Mouse (Mus musculus) kidney, embryonic 16.5 days (tissue): ENCODE data around the gene Egf. TPM values are rescaled to one million over a fixed set of nuclear protein-coding genes. Genes with fewer than 3 reads are reported as not detected.
A peak's percentile ranks its signal among the peaks of the same experiment; 100 is the strongest.

Experiments used
- ATAC-seq: fragments of 200-750 bp; cut with Nextera tagmentation; 2 replicates; pipeline ENCODE4 v1.8.0; 2017; ENCODE audit warnings: moderate TSS enrichment; ENCODE audit not compliant: low FRiP score, low TSS enrichment
- H3K27ac ChIP-seq: fragments of 300-500 bp; sonication (generic); 2 replicates; pipeline ENCODE4 v1.5.1; 2014; ENCODE audit warnings: low read length
- H3K27me3 ChIP-seq: fragments of 300-500 bp; sonication (generic); 2 replicates; pipeline ENCODE4 v1.6.1; 2014; ENCODE audit warnings: low read length, control low read depth, mixed read lengths; ENCODE audit not compliant: insufficient read depth
- H3K36me3 ChIP-seq: fragments of 300-500 bp; sonication (generic); 2 replicates; pipeline ENCODE4 v1.6.1; 2014; ENCODE audit warnings: low read length, control low read depth, mixed read lengths; ENCODE audit not compliant: insufficient read depth
- H3K4me1 ChIP-seq: fragments of 300-500 bp; sonication (generic); 2 replicates; pipeline ENCODE4 v1.6.1; 2014; ENCODE audit warnings: low read length, control low read depth, mixed read lengths; ENCODE audit not compliant: insufficient read depth
- H3K4me2 ChIP-seq: fragments of 300-500 bp; sonication (generic); replicated peaks from 2 replicates; pipeline ENCODE4 v1.6.1; 2014; ENCODE audit warnings: low read depth, low read length
- H3K4me3 ChIP-seq: fragments of 300-500 bp; sonication (generic); 2 replicates; pipeline ENCODE4 v1.5.1; 2014; ENCODE audit warnings: mild to moderate bottlenecking, low read length
- H3K9ac ChIP-seq: fragments of 300-500 bp; sonication (generic); replicated peaks from 2 replicates; pipeline ENCODE4 v1.6.1; 2014; ENCODE audit warnings: low read length
- H3K9me3 ChIP-seq: fragments of 300-500 bp; sonication (generic); 2 replicates; pipeline ENCODE4 v1.6.1; 2016; ENCODE audit warnings: low read length, control low read depth
- WGBS: fragments of 180-500 bp; shearing (Covaris S2); extraction: QIAGEN DNeasy Blood & Tissue Kit; methylation state at CpG from one replicate; pipeline ENCODE4 v1.1.7; 2014; 5-methylcytosine and 5-hydroxymethylcytosine counted together
- polyA plus RNA-seq: library from polyadenylated mRNA; unstranded; fragments of >200 nt; fragmentation: Nextera tagmentation; extraction: Ambion mirVana; gene quantifications from 2 replicates; pipeline ENCODE4 v1.2.1, GENCODE M21; 2015

The Egf gene
- polyA plus RNA-seq, 1 experiment from 2014 or later, result 2.4 TPM

- H3K4me3 ChIP-seq, result no peak overlapping the region
- no peaks in the 10 kb centered on the region for H3K4me1 ChIP-seq
- no peaks in the 10 kb centered on the region for H3K9me3 ChIP-seq
- H3K9ac ChIP-seq, result no peak overlapping the region
- WGBS, result 72% methylated on average over 16 of the region's 16 CpGs
- no peak overlapping the region for H3K4me2 ChIP-seq
- no peak for ATAC-seq
- H3K27me3 ChIP-seq, result no peaks in the 10 kb centered on the region
- H3K27ac ChIP-seq, result no peak overlapping the region
- no peaks in the 10 kb centered on the region for H3K36me3 ChIP-seq
Observed at GRCm38 (mm10) chr3:129692816-129693215, 62.3 kb downstream of the Egf start.

GRCm38 (mm10) chr3:129687429-129687828, 67.7 kb downstream of the Egf start:
- no peak for ATAC-seq
- no peak overlapping the region for H3K4me2 ChIP-seq
- H3K27ac ChIP-seq, result no peak overlapping the region
- H3K9me3 ChIP-seq, result no peaks in the 10 kb centered on the region
- H3K27me3 ChIP-seq, result no peaks in the 10 kb centered on the region
- no peaks in the 10 kb centered on the region for H3K36me3 ChIP-seq
- 39% methylated on average over 5 of the region's 5 CpGs for WGBS
- no peaks in the 10 kb centered on the region for H3K4me1 ChIP-seq
- H3K9ac ChIP-seq, result no peak overlapping the region
- no peak overlapping the region for H3K4me3 ChIP-seq

DNA sequence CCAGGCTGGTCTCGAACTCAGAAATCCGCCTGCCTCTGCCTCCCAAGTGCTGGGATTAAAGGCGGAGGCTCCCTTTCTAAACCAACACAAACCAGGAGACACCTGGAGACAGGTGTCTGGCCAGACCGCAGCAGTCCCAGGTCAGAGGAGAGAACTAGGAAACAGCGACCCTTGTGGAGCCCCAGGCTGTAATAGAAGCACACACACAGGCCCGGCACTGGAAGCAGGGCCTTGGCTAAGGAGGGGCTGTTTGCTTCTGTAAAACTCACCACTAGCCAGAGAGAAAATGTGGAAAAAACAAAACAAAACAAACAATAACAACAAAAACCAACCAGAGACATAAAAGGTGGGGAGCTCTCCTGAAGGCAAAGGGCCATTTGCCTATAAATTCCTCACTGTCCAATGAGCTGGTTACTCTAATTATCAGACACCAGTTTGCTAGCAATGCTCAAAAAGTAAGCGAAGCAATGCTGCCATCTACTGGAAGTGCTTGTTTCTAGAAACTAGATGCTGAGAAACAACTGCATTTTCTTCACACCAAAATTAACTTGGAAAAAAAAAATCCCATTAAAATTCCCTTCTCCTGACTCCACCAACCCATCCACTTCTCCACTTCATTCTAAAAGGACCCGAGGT, 68.3 kb downstream of the Egf start:
- Histone ChIP-seq H3K27ac (no peak overlapping the region), H3K27me3 (no peaks in the 10 kb centered on the region), H3K9ac (no peak overlapping the region), H3K4me3 (no peak overlapping the region), H3K36me3 (no peaks in the 10 kb centered on the region), H3K9me3 (no peaks in the 10 kb centered on the region), H3K4me1 (no peaks in the 10 kb centered on the region), H3K4me2 (no peak overlapping the region)
- WGBS, result 45% methylated on average over 8 of the region's 8 CpGs
- peak; percentile 64; the same call in 1 of the 2 replicates for ATAC-seq

GRCm38 (mm10) chr3:129686196-129686595, 68.9 kb downstream of the Egf start:
- Histone ChIP-seq H3K27me3 (no peaks in the 10 kb centered on the region), H3K4me1 (no peaks in the 10 kb centered on the region), H3K36me3 (no peaks in the 10 kb centered on the region), H3K4me2 (no peak overlapping the region), H3K9me3 (no peaks in the 10 kb centered on the region), H3K27ac (no peak overlapping the region), H3K9ac (no peak overlapping the region), H3K4me3 (no peak overlapping the region)
- 75% methylated on average over 12 of the region's 12 CpGs for WGBS
- no peak for ATAC-seq

- WGBS, result 90% methylated on average over 10 of the region's 10 CpGs
- no peak for ATAC-seq
- H3K9me3 ChIP-seq, result no peaks in the 10 kb centered on the region
- H3K4me1 ChIP-seq, result no peaks in the 10 kb centered on the region
- no peak overlapping the region for H3K4me3 ChIP-seq
- no peak overlapping the region for H3K4me2 ChIP-seq
- no peaks in the 10 kb centered on the region for H3K36me3 ChIP-seq
- no peaks in the 10 kb centered on the region for H3K27me3 ChIP-seq
- H3K9ac ChIP-seq, result no peak overlapping the region
- H3K27ac ChIP-seq, result no peak overlapping the region
Observed at GRCm38 (mm10) chr3:129683060-129683679, 71.9 kb downstream of the Egf start.

GRCm38 (mm10) chr3:129682389-129682788, 72.7 kb downstream of the Egf start:
- H3K4me1 ChIP-seq, result no peaks in the 10 kb centered on the region

GRCm38 (mm10) chr3:129681841-129682240, 73.3 kb downstream of the Egf start:
- ATAC-seq, result peak; percentile 49; the same call in 1 of the 2 replicates
- no peaks in the 10 kb centered on the region for H3K27me3 ChIP-seq

More at GRCm38 (mm10) chr3:129682389-129682788, 72.7 kb downstream of the Egf start:
- no peak overlapping the region for H3K4me3 ChIP-seq
- H3K27ac ChIP-seq, result no peak overlapping the region
- 71% methylated on average over 10 of the region's 10 CpGs for WGBS
- no peaks in the 10 kb centered on the region for H3K27me3 ChIP-seq
- no peak for ATAC-seq
- H3K9ac ChIP-seq, result no peak overlapping the region
- H3K9me3 ChIP-seq, result no peaks in the 10 kb centered on the region
- H3K36me3 ChIP-seq, result no peaks in the 10 kb centered on the region
- H3K4me2 ChIP-seq, result no peak overlapping the region

DNA sequence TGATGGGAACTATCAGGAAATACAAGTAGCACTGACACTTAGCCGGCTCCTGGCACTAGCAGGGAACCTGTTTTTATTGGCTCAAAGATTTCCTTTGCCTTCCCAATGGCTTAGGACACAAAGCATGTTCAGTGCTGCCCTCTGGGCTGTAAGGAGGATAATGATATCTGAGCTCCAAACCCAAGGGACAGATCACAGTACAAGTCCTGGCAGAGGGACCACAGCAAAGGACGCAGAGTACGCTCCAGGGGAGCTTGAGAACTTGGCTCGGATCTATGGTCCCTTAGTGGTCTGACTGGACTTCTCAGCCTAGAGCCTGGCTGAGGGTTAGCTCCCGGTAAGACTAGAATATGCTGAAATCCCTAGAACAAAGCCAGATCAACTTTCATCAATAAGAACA, 74.9 kb downstream of the Egf start:
- no peak overlapping the region for H3K4me2 ChIP-seq
- H3K9me3 ChIP-seq, result no peaks in the 10 kb centered on the region
- no peaks in the 10 kb centered on the region for H3K27me3 ChIP-seq
- no peak for ATAC-seq
- 56% methylated on average over 5 of the region's 5 CpGs for WGBS
- H3K4me1 ChIP-seq, result no peaks in the 10 kb centered on the region
- no peak overlapping the region for H3K27ac ChIP-seq
- H3K4me3 ChIP-seq, result no peak overlapping the region
- H3K9ac ChIP-seq, result no peak overlapping the region
- no peaks in the 10 kb centered on the region for H3K36me3 ChIP-seq

More at GRCm38 (mm10) chr3:129681841-129682240, 73.3 kb downstream of the Egf start:
- Histone ChIP-seq H3K27ac (no peak overlapping the region), H3K4me2 (no peak overlapping the region), H3K36me3 (no peaks in the 10 kb centered on the region), H3K9ac (no peak overlapping the region), H3K4me3 (no peak overlapping the region), H3K4me1 (no peaks in the 10 kb centered on the region), H3K9me3 (no peaks in the 10 kb centered on the region)
- WGBS, result 63% methylated on average over 4 of the region's 4 CpGs

DNA sequence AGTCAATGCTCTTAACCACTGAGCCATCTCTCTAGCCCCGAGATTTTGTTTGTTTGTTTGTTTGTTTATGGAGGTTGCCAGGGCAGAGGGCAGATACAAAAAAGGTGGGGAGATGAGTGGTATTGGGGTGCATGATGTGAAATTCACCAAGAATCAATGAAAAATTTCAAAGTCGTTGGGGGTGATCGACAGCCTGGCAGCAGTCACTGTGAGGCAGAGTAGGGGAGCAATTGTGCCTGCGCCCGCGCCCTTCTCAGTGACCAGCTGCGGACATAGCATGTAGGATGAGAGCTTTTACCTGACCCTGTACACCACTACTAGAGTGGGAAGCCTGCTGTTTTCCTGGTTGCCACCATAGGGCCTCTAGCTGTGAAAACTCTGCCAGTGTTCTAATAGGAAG, 79.2 kb downstream of the Egf start:
- 89% methylated on average over 7 of the region's 7 CpGs for WGBS
- no peak overlapping the region for H3K27ac ChIP-seq
- no peak overlapping the region for H3K4me3 ChIP-seq
- no peak overlapping the region for H3K4me2 ChIP-seq
- no peak for ATAC-seq
- no peaks in the 10 kb centered on the region for H3K36me3 ChIP-seq
- H3K9ac ChIP-seq, result no peak overlapping the region
- H3K27me3 ChIP-seq, result no peaks in the 10 kb centered on the region
- H3K9me3 ChIP-seq, result no peaks in the 10 kb centered on the region
- H3K4me1 ChIP-seq, result no peaks in the 10 kb centered on the region

DNA sequence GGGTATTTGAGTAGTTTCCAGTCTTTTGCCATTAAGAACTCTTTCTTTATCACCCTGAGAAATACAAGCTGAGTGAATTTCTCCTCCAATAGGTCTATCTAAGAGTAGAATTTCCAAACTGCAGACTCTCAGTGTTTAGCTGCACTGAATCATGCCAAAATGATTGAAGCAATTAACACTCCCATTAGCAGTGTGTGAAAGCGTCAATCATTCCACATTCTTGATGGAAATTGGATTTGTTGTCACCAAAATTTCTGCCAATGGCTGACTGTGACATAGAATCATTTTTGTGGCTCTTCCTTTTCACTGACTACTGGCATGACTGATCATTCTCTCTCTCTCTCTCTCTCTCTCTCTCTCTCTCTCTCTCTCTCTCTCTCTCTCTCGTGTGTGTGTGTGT, 91.2 kb downstream of the Egf start:
- no peak for ATAC-seq
- WGBS, result 83% methylated on average over 1 of the region's 2 CpGs

More for the DNA sequence above, 91.2 kb downstream of the Egf start:
- H3K9ac ChIP-seq, result no peak overlapping the region
- no peak overlapping the region for H3K4me3 ChIP-seq
- H3K9me3 ChIP-seq, result no peaks in the 10 kb centered on the region
- no peaks in the 10 kb centered on the region for H3K36me3 ChIP-seq
- H3K27me3 ChIP-seq, result no peaks in the 10 kb centered on the region
- no peak overlapping the region for H3K4me2 ChIP-seq
- no peaks in the 10 kb centered on the region for H3K4me1 ChIP-seq
- no peak overlapping the region for H3K27ac ChIP-seq
